Mouse (Mus musculus): ENCODE data around the gene Pgap3. TPM values are rescaled to one million over a fixed set of nuclear protein-coding genes. Genes with fewer than 3 reads are reported as not detected.

Pgap3 gene
- polyA plus RNA-seq (2012; ENCODE audit: insufficient read depth, insufficient read length, missing spikeins), result 2.1 and 2.4 TPM in 2 replicates

GRCm38 (mm10) chr11:98400161-98400726, at the start of gene Pgap3:
TSS of gene Pgap3 (minus strand) at chr11:98400490.
- Histone ChIP-seq H3K4me1 (ENCODE audit: control insufficient read depth, insufficient read depth, insufficient read length, low read length) (peaks cover 2% of the 10 kb centered on the region; the same call in 1 of the 2 replicates), H3K27ac (replicated peaks; ENCODE audit: low read depth, low read length) (peak within 1 kb of the TSS; percentile 75), H3K4me3 (ENCODE audit: insufficient read depth, low read depth, low read length) (peak within 1 kb of the TSS; percentile 73)

GRCm38 (mm10) chr11:98449419-98449818, 49.1 kb upstream of the Pgap3 start:
- Histone ChIP-seq H3K4me1 (ENCODE audit: control insufficient read depth, insufficient read depth, insufficient read length, low read length) (0 out of 2 replicates have a peak, but pooled peaks cover 2% of the 10 kb centered on the region), H3K27ac (replicated peaks; ENCODE audit: low read depth, low read length) (no peak overlapping the region), H3K4me3 (ENCODE audit: insufficient read depth, low read depth, low read length) (no peak overlapping the region)

GRCm38 (mm10) chr11:98448191-98448790, 48.0 kb upstream of the Pgap3 start:
- Histone ChIP-seq H3K4me3 (ENCODE audit: insufficient read depth, low read depth, low read length) (no peak overlapping the region), H3K27ac (replicated peaks; ENCODE audit: low read depth, low read length) (no peak overlapping the region), H3K4me1 (ENCODE audit: control insufficient read depth, insufficient read depth, insufficient read length, low read length) (0 out of 2 replicates have a peak, but pooled peaks cover 2% of the 10 kb centered on the region)

GRCm38 (mm10) chr11:98447475-98447834, 47.2 kb upstream of the Pgap3 start:
- H3K4me1 ChIP-seq (ENCODE audit: control insufficient read depth, insufficient read depth, insufficient read length, low read length), result 0 out of 2 replicates have a peak, but pooled peaks cover 2% of the 10 kb centered on the region
- H3K4me3 ChIP-seq (ENCODE audit: insufficient read depth, low read depth, low read length), result no peak overlapping the region
- H3K27ac ChIP-seq (replicated peaks; ENCODE audit: low read depth, low read length), result no peak overlapping the region

- H3K4me1 ChIP-seq (ENCODE audit: control insufficient read depth, insufficient read depth, insufficient read length, low read length), result 0 out of 2 replicates have a peak, but pooled peaks cover 2% of the 10 kb centered on the region
- H3K27ac ChIP-seq (replicated peaks; ENCODE audit: low read depth, low read length), result no peak overlapping the region
- H3K4me3 ChIP-seq (ENCODE audit: insufficient read depth, low read depth, low read length), result no peak overlapping the region
These were observed 46.5 kb upstream of the Pgap3 start for GRCm38 (mm10) chr11:98446562-98447474.

- Histone ChIP-seq H3K4me1 (ENCODE audit: control insufficient read depth, insufficient read depth, insufficient read length, low read length) (0 out of 2 replicates have a peak, but pooled peaks cover 2% of the 10 kb centered on the region), H3K27ac (replicated peaks; ENCODE audit: low read depth, low read length) (no peak within 1 kb of the TSS), H3K4me3 (ENCODE audit: insufficient read depth, low read depth, low read length) (no peak within 1 kb of the TSS)
These were observed 45.9 kb upstream of the Pgap3 start, which contains the start of gene Grb7 for GRCm38 (mm10) chr11:98446213-98446561. TSS of gene Grb7 (plus strand) at chr11:98446394.

- 0 out of 2 replicates have a peak, but pooled peaks cover 2% of the 10 kb centered on the region for H3K4me1 ChIP-seq (ENCODE audit: control insufficient read depth, insufficient read depth, insufficient read length, low read length)
- H3K27ac ChIP-seq (replicated peaks; ENCODE audit: low read depth, low read length), result no peak overlapping the region
These were observed 45.4 kb upstream of the Pgap3 start for GRCm38 (mm10) chr11:98445679-98446078.

GRCm38 (mm10) chr11:98445238-98445637, 44.9 kb upstream of the Pgap3 start:
- H3K4me3 ChIP-seq (ENCODE audit: insufficient read depth, low read depth, low read length), result no peak overlapping the region
- no peak overlapping the region for H3K27ac ChIP-seq (replicated peaks; ENCODE audit: low read depth, low read length)
- H3K4me1 ChIP-seq (ENCODE audit: control insufficient read depth, insufficient read depth, insufficient read length, low read length), result 0 out of 2 replicates have a peak, but pooled peaks cover 2% of the 10 kb centered on the region

More at GRCm38 (mm10) chr11:98445679-98446078, 45.4 kb upstream of the Pgap3 start:
- no peak overlapping the region for H3K4me3 ChIP-seq (ENCODE audit: insufficient read depth, low read depth, low read length)

- Histone ChIP-seq H3K4me3 (ENCODE audit: insufficient read depth, low read depth, low read length) (no peak overlapping the region), H3K4me1 (ENCODE audit: control insufficient read depth, insufficient read depth, insufficient read length, low read length) (0 out of 2 replicates have a peak, but pooled peaks cover 2% of the 10 kb centered on the region), H3K27ac (replicated peaks; ENCODE audit: low read depth, low read length) (no peak overlapping the region)
These were observed 43.4 kb upstream of the Pgap3 start for GRCm38 (mm10) chr11:98443688-98444087.

GRCm38 (mm10) chr11:98438331-98439158, 38.3 kb upstream of the Pgap3 start, which contains the start of gene Mien1:
TSS of gene Mien1 (minus strand) at chr11:98438991.
- H3K27ac ChIP-seq (replicated peaks; ENCODE audit: low read depth, low read length), result 0 out of 2 replicates have a peak within 1 kb of the TSS, but pooled peaks have one; percentile 36
- peaks cover 4% of the 10 kb centered on the region; the same call in 1 of the 2 replicates for H3K4me1 ChIP-seq (ENCODE audit: control insufficient read depth, insufficient read depth, insufficient read length, low read length)
- peak within 1 kb of the TSS; percentile 81 for H3K4me3 ChIP-seq (ENCODE audit: insufficient read depth, low read depth, low read length)

GRCm38 (mm10) chr11:98437441-98437840, 37.2 kb upstream of the Pgap3 start:
- Histone ChIP-seq H3K4me1 (ENCODE audit: control insufficient read depth, insufficient read depth, insufficient read length, low read length) (peaks cover 4% of the 10 kb centered on the region; the same call in 1 of the 2 replicates), H3K4me3 (ENCODE audit: insufficient read depth, low read depth, low read length) (no peak overlapping the region; the same call in 1 of the 2 replicates), H3K27ac (replicated peaks; ENCODE audit: low read depth, low read length) (no peak overlapping the region)

- H3K27ac ChIP-seq (replicated peaks; ENCODE audit: low read depth, low read length), result no peak overlapping the region
- no peak overlapping the region for H3K4me3 ChIP-seq (ENCODE audit: insufficient read depth, low read depth, low read length)
- H3K4me1 ChIP-seq (ENCODE audit: control insufficient read depth, insufficient read depth, insufficient read length, low read length), result peaks cover 4% of the 10 kb centered on the region; the same call in 1 of the 2 replicates
These were observed 35.4 kb upstream of the Pgap3 start for GRCm38 (mm10) chr11:98435723-98436122.

GRCm38 (mm10) chr11:98431743-98432502, 31.6 kb upstream of the Pgap3 start:
- Histone ChIP-seq H3K4me1 (ENCODE audit: control insufficient read depth, insufficient read depth, insufficient read length, low read length) (no peaks in the 10 kb centered on the region), H3K27ac (replicated peaks; ENCODE audit: low read depth, low read length) (no peak overlapping the region), H3K4me3 (ENCODE audit: insufficient read depth, low read depth, low read length) (no peak overlapping the region)

GRCm38 (mm10) chr11:98428436-98428835, 28.1 kb upstream of the Pgap3 start:
- no peak overlapping the region for H3K4me3 ChIP-seq (ENCODE audit: insufficient read depth, low read depth, low read length)
- H3K27ac ChIP-seq (replicated peaks; ENCODE audit: low read depth, low read length), result no peak overlapping the region
- no peaks in the 10 kb centered on the region for H3K4me1 ChIP-seq (ENCODE audit: control insufficient read depth, insufficient read depth, insufficient read length, low read length)
